Mouse (Mus musculus) megakaryocyte, embryonic 14.5 days (primary cell): ENCODE measurements at regions not wholly inside any gene's neighbourhood (a gene's known extent, or its start where the extent isn't known, plus 50 kb on each side); places are given as distances from the start of the nearest gene placed in this dataset.

Source experiments
- H3K27me3 ChIP-seq: replicated peaks from 2 replicates; pipeline ENCODE3; 2012; ENCODE audit warnings: inconsistent platforms
- H3K36me3 ChIP-seq: replicated peaks from 2 replicates; pipeline ENCODE3; 2012; ENCODE audit warnings: low read length, inconsistent platforms, mixed read lengths
- H3K4me1 ChIP-seq: 2 replicates; pipeline ENCODE4 v1.6.1; 2012; ENCODE audit warnings: inconsistent platforms
- H3K4me3 ChIP-seq: replicated peaks from 2 replicates; pipeline ENCODE3; 2012; ENCODE audit warnings: moderate library complexity, mild to moderate bottlenecking, inconsistent platforms
- H3K9me3 ChIP-seq: 2 replicates; pipeline ENCODE4 v1.6.1; 2012; ENCODE audit warnings: inconsistent platforms
- FLI1 ChIP-seq: IDR thresholded peaks from 2 replicates; pipeline ENCODE4 v1.6.1; 2012; ENCODE audit warnings: low read length, inconsistent platforms, mixed read lengths
- GATA1 ChIP-seq: IDR thresholded peaks from 3 replicates; pipeline ENCODE4 v1.6.1; 2012; ENCODE audit warnings: mixed read lengths, low read length, inconsistent platforms, borderline replicate concordance

- TF ChIP-seq FLI1 = no peak
- no peak for TF ChIP-seq GATA1
- H3K4me1 ChIP-seq = no peaks in the 10 kb centered on the region
- H3K9me3 ChIP-seq = no peaks in the 10 kb centered on the region
- H3K4me3 ChIP-seq = no peak overlapping the region
- peaks cover 10% of the 10 kb centered on the region for H3K27me3 ChIP-seq
- H3K36me3 ChIP-seq = no peaks in the 10 kb centered on the region
These were observed 57.9 kb upstream of the Stx18 start for GRCm38 (mm10) chr5:37980692-37981091.

GRCm38 (mm10) chr5:37976943-37977434, 61.6 kb upstream of the Stx18 start:
- no peaks in the 10 kb centered on the region for H3K36me3 ChIP-seq
- TF ChIP-seq FLI1 = no peak
- no peak for TF ChIP-seq GATA1
- peaks cover 5% of the 10 kb centered on the region; the same call in 1 of the 2 replicates for H3K9me3 ChIP-seq
- no peak overlapping the region for H3K4me3 ChIP-seq
- no peaks in the 10 kb centered on the region; the same call in 1 of the 2 replicates for H3K4me1 ChIP-seq
- peaks cover 14% of the 10 kb centered on the region for H3K27me3 ChIP-seq

- H3K9me3 ChIP-seq = peaks cover 13% of the 10 kb centered on the region; the same call in 1 of the 2 replicates
- no peaks in the 10 kb centered on the region for H3K36me3 ChIP-seq
- H3K4me1 ChIP-seq = peaks cover 3% of the 10 kb centered on the region; the same call in 1 of the 2 replicates
- peaks cover 41% of the 10 kb centered on the region for H3K27me3 ChIP-seq
- H3K4me3 ChIP-seq = no peak overlapping the region
- no peak for TF ChIP-seq GATA1
- no peak for TF ChIP-seq FLI1
These were observed 65.5 kb upstream of the Stx18 start for GRCm38 (mm10) chr5:37972980-37973545.

GRCm38 (mm10) chr5:37971724-37972123, 66.8 kb upstream of the Stx18 start:
- Histone ChIP-seq H3K4me3 (no peak overlapping the region), H3K27me3 (peaks cover 50% of the 10 kb centered on the region), H3K36me3 (no peaks in the 10 kb centered on the region), H3K9me3 (peaks cover 20% of the 10 kb centered on the region), H3K4me1 (peaks cover 3% of the 10 kb centered on the region; the same call in 1 of the 2 replicates)
- TF ChIP-seq GATA1 = no peak
- no peak for TF ChIP-seq FLI1

GRCm38 (mm10) chr5:37968596-37968995, 69.9 kb upstream of the Stx18 start:
- Histone ChIP-seq H3K4me3 (no peak overlapping the region), H3K36me3 (no peaks in the 10 kb centered on the region), H3K4me1 (peaks cover 3% of the 10 kb centered on the region; the same call in 1 of the 2 replicates), H3K9me3 (peaks cover 18% of the 10 kb centered on the region), H3K27me3 (peaks cover 68% of the 10 kb centered on the region)
- no peak for TF ChIP-seq GATA1
- TF ChIP-seq FLI1 = no peak

GRCm38 (mm10) chr5:37967914-37968375, 70.6 kb upstream of the Stx18 start:
- Histone ChIP-seq H3K9me3 (peaks cover 18% of the 10 kb centered on the region), H3K27me3 (peaks cover 68% of the 10 kb centered on the region), H3K4me3 (no peak overlapping the region), H3K36me3 (no peaks in the 10 kb centered on the region), H3K4me1 (peaks cover 3% of the 10 kb centered on the region; the same call in 1 of the 2 replicates)
- no peak for TF ChIP-seq GATA1
- no peak for TF ChIP-seq FLI1

GRCm38 (mm10) chr5:37967106-37967913, 71.2 kb upstream of the Stx18 start:
- peaks cover 72% of the 10 kb centered on the region for H3K27me3 ChIP-seq
- peaks cover 3% of the 10 kb centered on the region; the same call in 1 of the 2 replicates for H3K4me1 ChIP-seq

GRCm38 (mm10) chr5:37963688-37964087, 74.9 kb upstream of the Stx18 start:
- no peaks in the 10 kb centered on the region for H3K4me1 ChIP-seq
- H3K9me3 ChIP-seq = peaks cover 15% of the 10 kb centered on the region
- H3K4me3 ChIP-seq = no peak overlapping the region
- TF ChIP-seq GATA1 (no peak), FLI1 (no peak)
- H3K36me3 ChIP-seq = no peaks in the 10 kb centered on the region
- peaks cover 53% of the 10 kb centered on the region for H3K27me3 ChIP-seq

More at GRCm38 (mm10) chr5:37967106-37967913, 71.2 kb upstream of the Stx18 start:
- TF ChIP-seq FLI1 (no peak), GATA1 (no peak)
- H3K9me3 ChIP-seq = peaks cover 18% of the 10 kb centered on the region
- H3K4me3 ChIP-seq = no peak overlapping the region
- H3K36me3 ChIP-seq = no peaks in the 10 kb centered on the region

- H3K27me3 ChIP-seq = peaks cover 42% of the 10 kb centered on the region
- no peaks in the 10 kb centered on the region for H3K36me3 ChIP-seq
- H3K4me1 ChIP-seq = no peaks in the 10 kb centered on the region
These were observed 76.0 kb upstream of the Stx18 start for GRCm38 (mm10) chr5:37962513-37962912.

GRCm38 (mm10) chr5:37960216-37960615, 78.3 kb upstream of the Stx18 start:
- Histone ChIP-seq H3K9me3 (peaks cover 6% of the 10 kb centered on the region), H3K27me3 (peaks cover 24% of the 10 kb centered on the region), H3K4me3 (no peak overlapping the region)

More at GRCm38 (mm10) chr5:37962513-37962912, 76.0 kb upstream of the Stx18 start:
- TF ChIP-seq FLI1 (no peak), GATA1 (no peak)
- peaks cover 14% of the 10 kb centered on the region for H3K9me3 ChIP-seq
- no peak overlapping the region for H3K4me3 ChIP-seq

More at GRCm38 (mm10) chr5:37960216-37960615, 78.3 kb upstream of the Stx18 start:
- no peak for TF ChIP-seq FLI1
- no peak for TF ChIP-seq GATA1
- no peaks in the 10 kb centered on the region for H3K4me1 ChIP-seq
- no peaks in the 10 kb centered on the region for H3K36me3 ChIP-seq
